Mouse (Mus musculus) adrenal gland, postnatal 36 days (tissue): Measurements from ENCODE around the gene Cacng4. TPM values are rescaled to one million over a fixed set of nuclear protein-coding genes. Genes with fewer than 3 reads are reported as not detected.

Source experiments
- DNase-seq, 2 experiments: peaks; one replicate each; pipeline ENCODE4 v3.0.0; 2021; ENCODE audit warnings: mixed read lengths in 1 of 2
- total RNA-seq, 2 experiments: library from RNA; stranded (reverse); gene quantifications; 2 replicates each; pipeline ENCODE4 v1.2.3; 2021

Gene Cacng4
- total RNA-seq, 2 experiments from 2014 or later = 1.9 to 2.0 TPM

DNA sequence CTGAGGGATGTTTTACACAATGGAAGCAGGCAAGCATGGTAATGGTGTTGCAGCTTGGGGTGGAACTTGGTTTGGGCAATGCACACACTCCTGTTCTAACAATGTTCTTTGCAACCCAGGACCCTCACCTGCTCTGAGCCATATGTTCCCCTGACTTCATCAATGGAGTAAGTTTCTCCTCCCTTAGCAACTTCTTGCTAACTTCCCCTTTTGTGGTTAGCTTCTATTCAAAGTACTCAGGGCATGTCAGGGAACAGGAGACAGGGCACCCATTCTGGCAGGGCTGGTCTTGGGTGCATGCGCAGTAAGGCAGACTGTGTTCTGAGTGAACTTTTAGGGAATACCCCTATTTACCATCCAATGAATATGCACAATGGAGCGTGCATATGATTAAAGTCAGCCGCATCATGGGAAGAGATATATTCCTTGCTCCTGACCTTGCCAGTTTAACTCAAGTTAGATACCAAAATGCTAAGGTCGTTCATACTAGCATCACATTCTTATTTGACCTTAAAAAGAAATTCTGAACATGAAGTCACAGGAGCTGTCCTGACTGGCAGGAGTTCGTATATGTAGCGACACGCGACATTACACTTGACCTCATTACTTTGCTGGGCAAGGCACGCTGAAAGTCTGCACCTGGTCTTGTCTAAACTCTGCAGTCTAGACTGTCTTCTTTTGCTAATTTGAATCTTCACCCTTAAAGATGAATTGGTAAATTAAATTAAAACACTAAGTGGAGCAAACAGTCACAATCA lies 73.9 kb downstream of the Cacng4 start:
- DNase-seq = no peak

DNA sequence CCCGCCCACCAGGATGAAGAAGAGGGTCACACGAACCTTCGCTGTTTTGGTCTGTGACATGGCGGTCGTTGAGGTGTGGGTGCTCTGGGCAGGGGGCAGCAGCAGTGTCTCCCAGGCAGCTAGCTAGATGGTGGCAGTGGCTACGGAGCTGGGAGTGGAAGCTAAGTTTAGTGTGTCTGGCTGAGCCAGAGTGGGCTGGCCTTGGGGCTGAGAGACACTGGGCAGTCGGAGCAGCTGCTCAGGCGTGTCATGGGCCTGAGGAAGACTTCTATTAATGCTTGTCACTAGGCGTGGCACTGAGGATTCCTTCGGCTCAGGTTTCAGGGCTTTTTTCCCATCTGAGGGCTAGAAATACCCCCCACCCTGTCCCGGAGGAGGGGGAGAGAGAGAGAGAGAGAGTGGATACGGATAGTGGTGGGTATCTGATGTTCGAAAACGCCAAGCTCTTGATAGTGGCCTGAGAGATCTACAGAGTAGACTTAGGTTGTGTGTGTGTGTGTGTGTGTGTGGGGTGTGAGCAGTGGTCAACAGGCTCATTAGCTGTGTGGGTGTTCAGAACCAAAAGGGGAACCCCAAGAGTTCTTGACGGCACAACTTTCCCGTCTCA lies 77.9 kb downstream of the Cacng4 start, which contains the start of gene Cacng1:
TSS of gene Cacng1 (minus strand) at position 191 of the 607 bp plus-strand sequence.
- DNase-seq = no peak

DNA sequence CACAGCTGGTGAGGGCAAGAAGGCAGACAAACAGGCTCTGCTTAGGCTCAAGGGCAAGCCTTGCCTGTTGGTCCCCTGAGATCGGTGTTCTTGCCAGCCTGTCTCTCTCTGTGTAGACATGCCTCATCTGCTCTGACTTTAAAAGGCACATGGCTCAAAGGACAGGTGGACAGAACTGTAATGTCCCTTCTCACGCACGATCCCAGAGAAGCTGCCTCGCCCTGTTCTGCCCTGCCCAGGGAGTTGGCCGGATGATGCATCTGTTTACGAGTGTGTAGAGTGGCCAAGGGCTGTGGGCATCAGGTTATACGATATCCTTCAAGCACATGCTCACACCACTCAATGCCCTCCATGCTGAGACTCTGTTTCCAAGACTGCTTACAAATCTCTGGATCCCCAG lies 80.0 kb downstream of the Cacng4 start:
- no peak for DNase-seq

DNA sequence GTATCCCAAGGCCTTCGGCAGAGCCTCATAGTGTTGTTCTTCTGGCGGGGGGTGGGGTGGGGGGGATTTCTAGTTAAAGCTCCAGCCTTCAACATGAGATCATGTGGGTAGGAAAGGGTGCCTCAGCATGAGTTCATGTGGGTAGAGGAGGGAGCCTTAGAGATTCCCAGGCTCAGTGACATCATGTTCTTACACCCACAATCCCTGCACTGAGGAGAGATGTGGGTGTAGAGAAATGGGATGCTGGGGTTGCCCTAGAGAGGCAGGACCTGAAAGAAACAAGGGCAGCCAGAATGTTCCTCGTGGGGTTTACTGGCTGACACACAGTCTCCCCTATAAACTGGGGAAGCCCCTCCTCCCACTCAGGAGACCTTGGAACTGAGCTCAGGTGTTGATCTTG lies 84.0 kb downstream of the Cacng4 start:
- DNase-seq = no peak

DNA sequence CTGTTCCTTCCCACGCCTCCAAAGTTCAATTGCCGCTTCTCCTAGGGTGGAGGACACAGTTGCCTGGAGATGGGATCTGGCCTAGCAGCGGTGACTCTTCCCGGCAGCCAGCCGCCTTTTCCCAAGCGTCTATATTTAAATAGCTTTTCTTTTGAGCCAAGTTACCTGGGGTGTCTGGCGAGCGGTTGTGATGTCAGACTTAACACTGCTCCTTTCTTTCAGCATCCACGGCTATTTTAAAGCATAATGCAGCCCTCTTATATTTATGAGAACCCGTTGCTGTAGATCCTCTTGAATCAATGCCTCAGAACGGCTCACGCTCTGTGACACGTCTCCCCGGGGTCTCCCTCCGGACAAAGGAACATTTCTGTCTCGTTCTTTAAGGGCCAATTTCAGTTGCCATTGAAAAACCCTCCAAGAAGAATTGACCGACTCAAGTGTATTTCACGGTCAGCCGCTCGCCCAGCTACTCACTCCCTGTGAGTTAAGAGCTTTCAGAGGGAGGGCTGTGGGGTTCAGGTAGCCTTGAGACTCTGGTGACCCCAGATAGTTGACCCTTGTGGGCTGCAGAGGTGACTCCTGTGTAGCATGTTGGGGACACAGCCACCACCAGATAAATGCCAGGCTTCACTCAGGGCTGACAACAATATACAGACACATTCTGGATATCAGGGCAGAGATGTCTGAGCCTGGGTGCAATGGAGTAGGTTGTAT lies 86.3 kb downstream of the Cacng4 start:
- DNase-seq = no peak

DNA sequence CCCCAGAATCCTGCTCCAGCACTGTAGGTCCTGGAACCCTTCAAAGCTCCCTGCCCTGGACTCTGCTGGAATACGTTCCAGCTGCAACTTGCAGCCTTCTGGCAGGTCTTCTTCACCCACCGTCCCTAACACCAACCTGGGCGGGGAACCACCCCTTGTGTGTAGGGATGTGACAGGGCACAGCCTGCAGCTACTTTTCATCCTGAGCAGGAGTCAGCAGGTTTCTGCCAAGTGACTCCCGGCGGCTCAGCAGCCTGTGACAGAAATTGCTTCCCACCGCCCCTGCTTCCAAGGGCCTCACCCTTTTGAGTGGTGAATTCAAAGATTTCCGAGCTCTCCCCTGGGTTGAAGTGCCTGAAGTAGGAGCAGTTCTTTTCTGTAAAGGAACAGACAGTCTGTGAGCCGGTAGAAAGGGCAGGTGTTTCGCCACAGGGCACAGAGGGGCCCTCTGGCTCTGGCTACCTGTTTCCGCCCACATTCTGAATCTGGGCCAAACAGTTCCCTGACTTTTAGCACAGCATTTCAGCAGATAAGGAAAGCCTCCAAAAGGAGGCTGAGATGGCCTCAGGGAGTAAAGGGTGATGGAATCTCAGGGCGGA lies 88.8 kb downstream of the Cacng4 start:
- DNase-seq = no peak

DNA sequence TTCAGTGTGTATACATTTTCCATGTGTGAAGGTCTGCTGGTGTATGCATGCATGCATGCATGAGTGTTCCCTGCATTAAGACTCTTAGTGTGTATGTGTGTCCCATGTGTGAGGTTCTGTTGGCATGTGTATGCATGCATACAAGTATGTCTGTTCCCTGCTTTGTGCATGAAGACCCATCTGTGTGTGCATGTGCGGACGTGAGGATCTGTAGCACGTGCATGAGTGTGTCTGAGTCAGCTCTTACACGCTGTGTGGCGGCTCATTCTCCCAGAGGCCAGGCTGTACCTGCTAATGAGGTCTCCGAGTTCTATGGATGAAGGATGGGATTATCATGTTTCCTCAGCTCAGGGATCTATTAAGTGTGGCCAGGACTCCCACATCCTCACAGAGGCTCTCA lies 89.3 kb downstream of the Cacng4 start:
- no peak for DNase-seq

DNA sequence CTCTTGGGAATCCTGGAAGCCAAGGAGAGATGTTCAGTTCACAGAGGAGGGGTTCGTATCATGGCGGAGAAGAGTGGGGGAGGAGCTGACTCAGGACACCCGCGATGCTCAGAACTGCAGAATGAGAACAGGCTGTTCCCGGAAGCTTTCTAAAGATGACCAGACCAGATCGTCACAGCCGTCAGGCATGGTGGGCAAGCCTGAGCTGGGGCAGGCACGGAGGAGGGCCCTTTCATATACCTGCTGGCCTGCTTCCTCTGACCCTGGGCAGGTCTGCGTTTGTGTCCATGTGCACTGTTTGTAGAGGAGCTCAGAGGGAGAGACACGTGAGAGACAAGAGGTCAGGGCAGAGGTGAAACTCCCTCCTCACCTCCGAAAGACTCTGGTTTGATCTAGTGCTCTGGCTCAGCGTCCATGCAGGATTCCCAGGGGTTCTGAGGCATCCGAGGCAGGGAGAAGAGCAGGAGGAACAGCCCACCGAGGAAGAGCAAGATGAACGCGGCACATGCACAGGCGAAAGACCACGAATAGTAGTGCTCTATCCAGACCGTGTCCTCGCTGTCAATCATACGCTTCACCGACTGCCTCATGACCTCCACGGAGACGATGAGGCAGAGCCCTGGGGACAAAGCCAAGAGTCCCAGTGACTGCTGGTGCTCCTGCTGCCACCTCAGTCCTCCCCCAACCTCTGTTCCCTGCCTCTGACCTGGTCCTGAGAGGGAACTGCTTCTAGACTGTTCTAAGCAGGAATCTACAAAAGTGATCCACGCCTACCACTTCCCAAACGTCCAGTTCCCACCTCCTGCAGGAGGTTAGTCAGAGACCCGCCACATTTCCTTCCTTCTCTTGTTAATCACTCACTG lies 90.9 kb downstream of the Cacng4 start:
- DNase-seq = peak; percentile 42 to 53

DNA sequence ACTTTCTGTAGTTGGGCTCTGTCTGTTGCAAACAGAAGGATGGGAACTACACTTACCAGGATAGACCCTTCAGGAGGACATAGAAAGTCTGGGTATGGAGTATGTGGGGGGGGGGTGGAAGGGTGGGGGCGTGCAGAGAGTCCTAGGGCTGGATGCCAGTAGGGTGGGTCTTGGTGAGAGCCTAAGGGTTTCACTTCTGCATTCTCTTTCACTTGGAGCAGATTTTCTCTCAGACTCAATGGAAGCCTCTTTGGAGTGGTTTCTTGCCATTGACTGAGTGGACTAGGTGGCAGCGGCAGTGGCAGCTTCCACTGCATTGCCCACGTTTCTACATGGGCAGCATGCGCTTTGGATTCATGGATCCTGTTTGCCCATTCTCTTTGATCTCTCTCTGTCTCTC lies 94.4 kb downstream of the Cacng4 start:
- DNase-seq = no peak

DNA sequence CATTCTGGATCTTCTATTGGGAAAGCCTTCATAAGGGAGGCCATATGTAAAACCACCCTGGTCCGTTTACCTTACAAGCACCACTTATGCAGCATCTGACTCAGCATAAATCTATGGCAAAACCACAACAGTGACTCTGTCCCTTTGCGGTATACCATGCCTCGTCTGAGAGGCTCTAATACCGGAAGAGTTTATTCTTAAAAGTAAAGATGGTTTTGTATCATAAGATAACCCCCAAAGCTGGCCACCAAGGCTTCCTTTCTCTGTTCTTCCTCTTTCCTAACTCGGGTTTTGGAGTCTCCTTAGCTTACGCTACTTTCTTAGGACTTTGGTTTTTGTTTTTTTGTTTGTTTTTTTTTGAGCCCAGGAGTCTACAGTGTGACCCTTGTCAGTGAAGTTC lies 101.0 kb downstream of the Cacng4 start:
- DNase-seq = no peak

DNA sequence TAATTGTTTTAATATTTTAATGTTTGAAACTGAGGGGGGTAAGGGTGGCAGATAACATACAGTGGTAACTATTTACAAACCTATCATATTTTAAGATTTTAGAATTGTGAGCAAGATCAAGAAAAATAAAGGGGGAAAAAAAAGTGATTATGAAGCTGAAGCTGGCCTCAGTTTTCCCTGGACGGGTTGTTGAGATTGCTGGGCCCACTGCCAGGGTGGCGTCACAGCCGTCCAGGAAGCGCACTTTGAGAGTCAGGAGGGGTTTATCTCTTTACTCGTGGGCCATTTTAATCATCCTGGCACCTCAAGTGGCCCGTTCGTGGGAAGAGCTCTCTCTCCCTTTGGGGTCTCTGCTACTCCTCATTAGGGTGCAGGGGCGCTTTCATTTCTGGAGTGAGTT lies 102.8 kb downstream of the Cacng4 start:
- DNase-seq = peak in 1 of 2 experiments; percentile 47

DNA sequence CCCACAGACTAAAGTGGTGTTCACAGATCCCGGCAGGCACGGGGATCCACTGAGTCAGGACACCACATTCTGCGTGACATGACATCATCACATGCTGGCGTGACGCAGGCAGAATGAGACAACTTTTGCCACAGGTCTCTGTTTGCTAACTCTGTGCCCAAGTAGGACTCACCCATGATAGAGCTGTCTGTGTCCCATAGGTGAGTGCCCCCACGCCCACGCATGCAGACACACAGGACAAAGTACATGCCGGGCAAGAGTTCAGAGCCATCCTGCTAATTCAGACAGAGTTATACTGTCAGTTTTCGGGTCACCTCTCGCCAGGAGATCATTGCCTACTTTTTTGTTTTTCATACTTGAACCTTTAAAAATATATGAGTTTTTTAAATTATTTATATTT lies 105.9 kb downstream of the Cacng4 start:
- no peak for DNase-seq

DNA sequence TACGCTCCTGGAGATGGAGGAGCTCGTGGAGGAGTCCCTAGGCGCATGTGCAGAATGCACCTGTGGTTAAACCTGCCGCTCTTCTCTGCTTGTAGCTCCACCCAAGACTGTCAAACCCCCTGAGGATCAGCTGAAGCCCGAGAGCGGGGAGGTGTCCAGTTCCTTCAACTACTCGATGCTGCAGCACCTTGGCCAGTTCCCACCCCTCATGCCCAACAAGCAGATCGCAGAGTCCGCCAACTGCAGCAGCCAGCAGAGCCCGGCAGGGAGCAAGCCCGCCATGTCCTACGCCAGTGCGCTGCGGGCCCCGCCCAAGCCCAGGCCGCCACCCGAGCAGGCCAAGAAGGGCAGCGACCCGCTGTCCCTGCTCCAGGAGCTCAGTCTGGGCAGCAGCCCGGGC lies 108.1 kb downstream of the Cacng4 start:
- no peak for DNase-seq

DNA sequence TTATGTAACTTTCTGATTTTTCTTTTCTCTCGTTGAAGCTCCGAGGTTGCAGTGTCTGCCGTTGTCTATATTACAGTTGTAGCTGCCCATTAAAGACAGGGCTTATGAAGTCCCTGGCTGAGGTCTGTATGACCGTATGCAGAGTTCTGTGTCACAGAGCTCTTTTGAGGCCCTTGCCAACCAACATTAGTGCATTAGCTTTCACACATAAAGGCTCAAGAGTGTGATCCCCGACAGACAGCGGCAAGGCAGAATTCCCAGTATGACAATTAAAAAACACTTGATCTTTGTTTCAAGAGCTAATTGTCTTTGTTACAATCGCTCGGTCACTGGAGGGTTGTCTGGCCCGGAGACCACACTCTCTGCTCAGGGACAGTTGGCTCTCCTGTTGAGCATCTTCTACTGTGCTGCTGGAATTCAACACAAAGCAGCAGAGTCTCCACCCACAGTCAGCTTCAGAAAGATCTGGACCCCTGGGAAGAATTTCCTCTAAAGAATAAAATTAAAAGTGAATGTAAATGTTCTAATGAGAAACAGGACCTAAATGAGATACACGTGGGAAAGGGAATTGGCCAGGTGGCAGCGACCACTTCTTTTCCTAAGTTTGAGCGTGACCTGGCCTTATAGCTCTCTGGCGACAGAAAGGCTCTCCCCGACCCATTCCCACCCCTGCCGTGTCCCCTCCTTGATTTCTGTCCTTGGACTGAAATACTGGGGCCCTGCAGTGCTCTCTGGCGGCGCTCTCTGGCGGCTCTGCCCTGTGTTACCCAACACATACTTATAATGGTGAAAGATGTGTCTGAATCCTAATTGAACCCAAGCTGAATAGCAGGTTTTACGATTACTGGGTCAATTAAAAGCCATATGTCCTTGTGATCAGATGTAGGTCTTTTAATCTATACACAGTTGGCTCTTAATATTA lies 110.6 kb downstream of the Cacng4 start:
- DNase-seq = peak in 1 of 2 experiments; percentile 12

DNA sequence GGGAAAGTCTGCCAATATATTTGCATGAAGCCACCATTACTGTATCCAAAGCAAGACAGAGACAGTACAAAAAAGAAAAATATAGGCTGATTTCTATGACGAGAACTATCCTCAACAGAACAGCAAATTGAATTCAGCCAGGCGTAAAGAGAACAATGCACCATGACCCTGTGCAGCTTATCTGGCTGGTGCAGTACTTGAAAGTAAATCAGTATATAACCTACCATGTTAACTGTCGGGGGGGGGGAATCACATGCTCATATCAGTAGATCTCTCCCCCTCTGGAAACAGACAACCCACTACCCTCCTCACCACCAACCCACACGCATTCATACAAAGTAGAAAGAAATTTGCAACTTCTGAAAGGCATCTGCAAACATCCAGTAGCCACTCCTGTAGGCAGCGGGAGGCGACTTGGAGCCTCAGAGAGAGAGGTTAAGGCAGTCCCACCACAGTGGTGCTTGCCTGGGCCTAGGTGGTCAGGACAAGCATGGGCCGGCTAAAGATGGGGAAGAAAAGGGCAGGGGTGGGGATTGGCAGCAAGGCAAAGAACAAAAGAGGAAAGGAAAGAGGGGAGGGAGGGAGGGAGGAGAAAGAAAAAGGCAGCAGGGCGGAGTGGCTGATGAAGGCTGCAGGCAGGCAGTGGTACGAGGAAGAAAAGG lies 111.5 kb downstream of the Cacng4 start:
- DNase-seq = no peak

Other genes starting within 250 kb of the Cacng4 start
- gene Helz, start 246.6 kb downstream of the Cacng4 start, total RNA-seq = 10 to 100 TPM; 27.3 to 32.2 TPM
- under 1 TPM; 0.23 to 0.50 TPM for gene Cacng1, start 78.0 kb downstream of the Cacng4 start, total RNA-seq
- under 1 TPM; 0.07 to 0.13 TPM for gene Cacng5, start 120.5 kb upstream of the Cacng4 start, total RNA-seq